Mouse (Mus musculus): ENCODE data around the gene Prdx2.

DNA sequence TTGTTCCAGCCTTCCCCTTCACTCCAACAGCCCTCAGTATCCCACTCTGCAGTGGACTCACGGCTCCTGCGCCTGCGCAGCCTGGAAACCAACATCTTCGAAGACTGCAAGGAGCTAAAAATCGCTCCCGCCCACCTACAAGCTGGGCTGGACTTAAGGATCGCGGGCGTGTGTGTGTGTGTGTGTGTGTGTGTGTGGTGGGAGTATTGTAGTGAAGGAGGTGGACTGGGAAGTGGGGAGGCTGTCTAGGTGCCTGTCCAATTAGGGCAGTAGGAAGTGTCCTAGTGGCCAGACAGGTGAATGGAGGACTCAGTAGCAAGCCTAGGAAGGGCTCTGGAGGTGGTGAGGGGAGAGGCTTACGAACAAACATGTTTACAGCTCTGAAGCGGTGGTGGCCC lies 24.2 kb upstream of the Prdx2 start:
- TF ChIP-seq CTCF (IDR thresholded peaks at IDR 0.05; ENCODE audit: borderline replicate concordance, control insufficient read depth, extremely low read depth, insufficient read depth, low read length, poor library complexity) (no peak), POLR2A (IDR thresholded peaks at IDR 0.05; ENCODE audit: control insufficient read depth, extremely low read depth, insufficient read depth, low read length, poor library complexity) (no peak)

Measured in thymus, adult 2 months (tissue).